Comparison of ENCODE assay signal across 9 mouse cellular contexts in genomic region chr7:112055901-112056625, GRCm38 (mm10). TPM values are rescaled to one million over a fixed set of nuclear protein-coding genes. Genes with fewer than 3 reads are reported as not detected.
DNase-seq lines count a peak whose midpoint lies in the region; ATAC-seq and TF ChIP-seq lines count a peak whose summit lies in the region.
"Had no signal": no experiment of that assay in that cellular context is flagged by ENCODE, and none has a peak within 500 bp of the region (broad histone marks: within the 10 kb centered on the region; RNA-seq: fewer than 3 reads in every experiment).

No protein-coding gene starts in this region.

- H3K27ac ChIP-seq in liver, postnatal 0 days (ENCODE audit: low read depth): peak overlapping the region; percentile 69
- H3K27ac ChIP-seq: hindbrain, embryonic 15.5 days had no signal

- DNase-seq in adrenal gland, adult (ENCODE audit: inconsistent age in 2 of 2, low spot score in 1 of 2): peak; percentile 11 to 66
- no peak for DNase-seq in adrenal gland, adult 8-10 months
- peak; percentile 82 for DNase-seq in kidney, adult 9 months
- DNase-seq in liver, postnatal 0 days: peak; percentile 62
- DNase-seq in spleen, postnatal 36 days (ENCODE audit: low spot score in 2 of 2): no peak
- DNase-seq in thymus, postnatal 4 days: no peak
- DNase-seq in gastrocnemius, adult 8-10 months (ENCODE audit: low spot score in 2 of 2): no peak

- TF ChIP-seq CTCF in liver, postnatal 0 days (IDR thresholded peaks at IDR 0.05; ENCODE audit: low read depth): no peak

- H3K27me3 ChIP-seq in liver, postnatal 0 days (ENCODE audit: insufficient read depth, low read length): no peaks in the 10 kb centered on the region
- H3K27me3 ChIP-seq: hindbrain, embryonic 15.5 days had no signal

- no peaks in the 10 kb centered on the region; the same call in 1 of the 2 replicates for H3K4me1 ChIP-seq in liver, postnatal 0 days (ENCODE audit: insufficient read depth)
- H3K4me1 ChIP-seq: hindbrain, embryonic 15.5 days had no signal

- peak; percentile 100 for ATAC-seq in liver, postnatal 0 days
- peak; percentile 98 for ATAC-seq in neutrophil, adult 5-6 weeks (ENCODE audit: extremely low read depth, insufficient number of reproducible peaks, low FRiP score, poor library complexity, severe bottlenecking)

- peak overlapping the region; percentile 49; the same call in 1 of the 2 replicates for H3K4me2 ChIP-seq in liver, postnatal 0 days (ENCODE audit: low read depth, low read length)
- H3K4me2 ChIP-seq: hindbrain, embryonic 15.5 days had no signal

- WGBS in liver, postnatal 0 days (ENCODE audit: insufficient replicate concordance): 49% methylated on average over 8 of the region's 8 CpGs

- no peak overlapping the region; the same call in 1 of the 2 replicates for H3K9ac ChIP-seq in liver, postnatal 0 days (replicated peaks)
- H3K9ac ChIP-seq: hindbrain, embryonic 15.5 days had no signal

- H3K9me3 ChIP-seq in liver, postnatal 0 days (ENCODE audit: low read length): no peaks in the 10 kb centered on the region
- H3K9me3 ChIP-seq: hindbrain, embryonic 15.5 days had no signal

- no peak for TF ChIP-seq EP300 in liver, postnatal 0 days (IDR thresholded peaks at IDR 0.05; ENCODE audit: low read depth)

- H3K36me3 ChIP-seq in liver, postnatal 0 days (replicated peaks; ENCODE audit: insufficient read depth, low read length): 0 out of 2 replicates have a peak, but pooled peaks cover 15% of the 10 kb centered on the region

- H3K4me3 ChIP-seq in liver, postnatal 0 days (ENCODE audit: low read depth, low read length): no peak overlapping the region
- H3K4me3 ChIP-seq: hindbrain, embryonic 15.5 days had no signal

RNA-seq across cellular contexts. Expression of gene Usp47, which starts 32.8 kb away (rescaled TPM):
- total RNA-seq in adrenal gland, adult 8-10 months (2022): 10 to 100 TPM; 65.9 to 71.9 (median 67.5) TPM
- polyA plus RNA-seq in liver, postnatal 0 days (2015; fragmentation: Nextera tagmentation; extraction: Ambion mirVana): 12.5 and 14.4 TPM in 2 replicates
- total RNA-seq in neutrophil, adult 5-6 weeks (2017): 92.7 and 95.9 TPM in 2 replicates
- total RNA-seq in gastrocnemius, adult 8-10 months (2022): 100 to 1,000 TPM; 231 to 268 (median 245) TPM

Comparison
In these comparisons a context has a peak if more than half of its experiments do, and no peak if none do; other contexts are left out.
1. DNase-seq: peak in adrenal gland, adult (2 of 2), kidney, adult 9 months (single experiment) and liver, postnatal 0 days (single experiment); none in adrenal gland, adult 8-10 months (single experiment), spleen, postnatal 36 days (0 of 2), thymus, postnatal 4 days (single experiment) and gastrocnemius, adult 8-10 months (0 of 2).